Mouse (Mus musculus) midbrain, embryonic 11.5 days (tissue): Measurements from ENCODE around the gene Ccdc180. TPM values are rescaled to one million over a fixed set of nuclear protein-coding genes. Genes with fewer than 3 reads are reported as not detected.

Experiments
- ATAC-seq: fragments of 200-750 bp; cut with Nextera tagmentation; 2 replicates; pipeline ENCODE4 v1.8.0; 2017; ENCODE audit warnings: moderate TSS enrichment, moderate library complexity; ENCODE audit not compliant: low FRiP score
- DNase-seq: peaks from one replicate; pipeline ENCODE4 v3.0.0; 2015; ENCODE audit warnings: low spot score; ENCODE audit errors: missing footprints
- H3K27ac ChIP-seq: fragments of 300-500 bp; sonication (generic); 2 replicates; pipeline ENCODE4 v1.5.1; 2014; ENCODE audit warnings: low read depth, low read length
- H3K27me3 ChIP-seq: fragments of 300-500 bp; sonication (generic); 2 replicates; pipeline ENCODE4 v1.6.1; 2014; ENCODE audit warnings: mild to moderate bottlenecking, low read length, moderate library complexity, mixed read lengths; ENCODE audit not compliant: control insufficient read depth, insufficient read depth
- H3K36me3 ChIP-seq: fragments of 300-500 bp; sonication (generic); 2 replicates; pipeline ENCODE4 v1.6.1; 2014; ENCODE audit warnings: mild to moderate bottlenecking, low read length, moderate library complexity, mixed read lengths; ENCODE audit not compliant: control insufficient read depth, insufficient read depth
- H3K4me1 ChIP-seq: fragments of 300-500 bp; sonication (generic); 2 replicates; pipeline ENCODE4 v1.6.1; 2014; ENCODE audit warnings: low read length; ENCODE audit not compliant: control insufficient read depth, insufficient read depth
- H3K4me2 ChIP-seq: fragments of 300-500 bp; sonication (generic); 2 replicates; pipeline ENCODE4 v1.6.1; 2014; ENCODE audit warnings: mild to moderate bottlenecking, moderate library complexity
- H3K4me3 ChIP-seq: fragments of 300-500 bp; sonication (generic); 2 replicates; pipeline ENCODE4 v1.5.1; 2014; ENCODE audit warnings: low read depth, low read length
- H3K9ac ChIP-seq: fragments of 300-500 bp; sonication (generic); 2 replicates; pipeline ENCODE4 v1.6.1; 2014; ENCODE audit warnings: low read length
- H3K9me3 ChIP-seq: fragments of 300-500 bp; sonication (generic); 2 replicates; pipeline ENCODE4 v1.6.1; 2016; ENCODE audit warnings: low read length; ENCODE audit not compliant: control insufficient read depth
- WGBS: fragments of 180-500 bp; shearing (Covaris S2); extraction: QIAGEN DNeasy Blood & Tissue Kit; methylation state at CpG from one replicate; pipeline ENCODE4 v1.1.7; 2014; 5-methylcytosine and 5-hydroxymethylcytosine counted together
- polyA plus RNA-seq: library from polyadenylated mRNA; unstranded; fragments of >200 nt; fragmentation: Nextera tagmentation; extraction: Ambion mirVana; gene quantifications from 2 replicates; pipeline ENCODE4 v1.2.1, GENCODE M21; 2014

Gene Ccdc180
- polyA plus RNA-seq, 1 experiment from 2014 or later: not detected

DNA sequence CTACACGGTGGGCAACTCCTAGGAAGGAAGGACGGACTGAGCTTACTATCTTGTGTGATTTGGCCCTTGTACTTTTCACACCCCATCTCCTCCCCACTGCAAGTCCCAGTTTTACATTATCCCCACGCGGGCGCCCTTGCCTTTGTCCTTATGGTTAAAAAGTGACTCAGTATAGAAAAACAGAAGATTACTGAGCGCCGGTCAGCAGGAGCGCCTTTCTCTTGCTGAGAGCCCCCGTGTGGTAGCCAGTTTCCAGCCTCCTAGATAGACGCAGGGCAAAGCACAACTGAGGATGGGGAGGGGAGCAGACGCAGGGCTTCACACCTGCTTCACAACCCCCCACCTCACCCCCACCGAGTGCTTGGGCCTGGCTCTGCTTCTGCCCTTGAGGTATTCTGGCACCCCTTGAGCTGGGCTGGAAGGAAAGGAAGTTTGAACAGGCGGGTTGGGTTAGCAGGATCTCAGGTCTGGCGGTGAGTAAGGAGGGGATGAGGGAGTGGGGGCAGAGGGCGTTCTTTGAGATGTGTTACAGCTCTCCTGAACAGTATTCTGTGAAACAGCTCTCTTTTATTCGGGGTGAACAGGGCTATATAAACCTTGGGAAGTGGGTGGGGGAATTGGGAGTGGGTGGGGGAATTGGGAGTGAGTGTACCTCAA lies 6.5 kb downstream of the Ccdc180 start:
- H3K9me3 ChIP-seq: no peaks in the 10 kb centered on the region
- DNase-seq (no peak), ATAC-seq (no peak)
- H3K4me1 ChIP-seq: no peaks in the 10 kb centered on the region
- no peak overlapping the region for H3K9ac ChIP-seq
- no peak overlapping the region for H3K27ac ChIP-seq
- H3K4me3 ChIP-seq: no peak overlapping the region
- no peak overlapping the region for H3K4me2 ChIP-seq
- no peaks in the 10 kb centered on the region for H3K27me3 ChIP-seq
- WGBS: 17% methylated on average over 16 of the region's 16 CpGs
- H3K36me3 ChIP-seq: no peaks in the 10 kb centered on the region

DNA sequence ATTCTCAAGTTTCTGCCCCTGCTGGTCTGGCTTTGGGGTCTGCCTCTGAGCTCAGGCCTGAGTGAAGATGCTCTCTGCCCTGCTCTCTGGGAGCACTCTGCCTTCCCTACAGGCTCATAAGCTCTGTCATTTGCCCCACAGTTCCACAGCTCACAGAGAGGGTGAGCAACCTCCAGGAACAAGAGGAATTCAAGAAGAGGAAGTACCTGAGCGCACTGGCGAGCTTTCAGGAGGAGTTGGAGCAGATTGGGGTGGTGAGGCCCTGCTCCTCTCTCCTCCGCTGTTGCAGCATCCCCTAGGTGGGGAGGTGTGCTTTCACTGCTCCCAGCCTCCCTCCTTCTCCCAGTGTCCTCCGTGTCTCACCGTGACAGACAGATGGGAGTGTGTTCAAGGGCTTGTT lies 8.3 kb downstream of the Ccdc180 start:
- no peaks in the 10 kb centered on the region for H3K27me3 ChIP-seq
- H3K4me2 ChIP-seq: no peak overlapping the region
- H3K27ac ChIP-seq: no peak overlapping the region
- no peaks in the 10 kb centered on the region for H3K9me3 ChIP-seq
- WGBS: 66% methylated on average over 5 of the region's 5 CpGs
- no peak overlapping the region for H3K4me3 ChIP-seq
- no peaks in the 10 kb centered on the region for H3K36me3 ChIP-seq
- no peaks in the 10 kb centered on the region for H3K4me1 ChIP-seq
- H3K9ac ChIP-seq: no peak overlapping the region
- no peak for ATAC-seq
- no peak for DNase-seq

DNA sequence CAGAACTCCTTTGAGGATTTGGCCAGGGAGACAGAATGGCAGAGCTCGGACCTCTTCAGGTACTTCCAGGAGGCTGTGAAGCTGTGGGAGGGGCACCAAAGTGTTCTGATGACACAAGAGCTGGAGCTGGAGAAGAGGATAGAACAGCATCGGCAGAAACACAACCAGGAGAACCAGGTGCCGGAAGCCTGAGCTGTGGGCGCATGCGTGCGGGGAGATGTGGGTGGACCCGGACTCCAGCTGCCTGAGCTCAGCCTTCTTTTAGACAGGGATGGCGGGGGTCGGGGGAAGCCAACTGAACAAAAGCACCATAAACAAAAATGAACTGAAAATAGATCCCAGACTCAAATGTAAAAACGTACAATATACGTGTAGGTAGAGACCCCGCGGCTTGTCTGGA lies 19.2 kb downstream of the Ccdc180 start:
- Histone ChIP-seq H3K36me3 (no peaks in the 10 kb centered on the region), H3K4me2 (no peak overlapping the region), H3K27ac (no peak overlapping the region), H3K9ac (no peak overlapping the region), H3K9me3 (no peaks in the 10 kb centered on the region), H3K4me3 (no peak overlapping the region), H3K4me1 (no peaks in the 10 kb centered on the region), H3K27me3 (no peaks in the 10 kb centered on the region)
- ATAC-seq (no peak), DNase-seq (no peak)
- WGBS: 95% methylated on average over 13 of the region's 13 CpGs

DNA sequence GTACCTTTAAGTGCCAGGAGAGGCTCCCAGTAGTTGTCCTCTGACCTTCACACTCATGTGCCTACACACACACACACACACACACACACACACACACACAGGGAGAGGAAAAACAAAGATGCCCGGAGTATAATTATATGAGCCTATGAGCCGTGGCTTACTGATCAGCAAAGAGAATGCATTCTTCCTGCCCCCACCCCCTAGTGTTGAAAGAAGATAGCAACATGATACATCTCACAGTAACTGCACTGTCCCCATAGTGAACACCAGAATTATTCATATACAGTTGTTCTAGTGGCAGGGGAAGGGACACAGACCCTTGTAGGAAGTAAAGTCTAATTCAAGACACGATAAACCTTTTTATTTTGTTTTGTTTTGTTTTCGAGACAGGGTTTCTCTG lies 19.8 kb downstream of the Ccdc180 start:
- Histone ChIP-seq H3K4me2 (no peak overlapping the region), H3K27ac (no peak overlapping the region), H3K27me3 (no peaks in the 10 kb centered on the region), H3K9ac (no peak overlapping the region), H3K36me3 (no peaks in the 10 kb centered on the region), H3K4me1 (no peaks in the 10 kb centered on the region), H3K4me3 (no peak overlapping the region), H3K9me3 (no peaks in the 10 kb centered on the region)
- 83% methylated on average over 4 of the region's 4 CpGs for WGBS
- DNase-seq (no peak), ATAC-seq (no peak)

DNA sequence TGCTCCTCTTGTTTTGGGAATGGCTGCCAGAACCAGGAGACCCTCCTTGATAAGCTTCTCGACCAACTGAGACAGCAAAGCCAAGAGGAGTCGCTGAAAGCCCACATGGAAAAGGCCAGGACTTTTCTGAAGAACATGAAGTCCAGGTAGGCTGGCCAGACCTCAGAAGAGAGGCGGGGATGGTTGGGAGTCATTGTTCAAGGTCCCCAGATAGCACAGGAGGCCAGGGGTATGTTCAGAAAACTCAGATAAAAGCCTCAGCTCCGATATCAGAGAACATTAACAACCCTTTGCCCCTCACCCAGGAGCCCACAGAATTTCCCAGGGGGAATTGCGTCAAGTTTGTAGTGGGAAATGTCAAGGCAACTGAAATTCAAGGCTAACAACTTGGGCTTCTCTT lies 21.2 kb downstream of the Ccdc180 start:
- DNase-seq (no peak), ATAC-seq (no peak)
- WGBS: 80% methylated on average over 5 of the region's 5 CpGs
- H3K9ac ChIP-seq: no peak overlapping the region
- H3K9me3 ChIP-seq: no peaks in the 10 kb centered on the region
- H3K27me3 ChIP-seq: no peaks in the 10 kb centered on the region
- H3K36me3 ChIP-seq: no peaks in the 10 kb centered on the region
- no peak overlapping the region for H3K4me3 ChIP-seq
- H3K4me1 ChIP-seq: no peaks in the 10 kb centered on the region
- no peak overlapping the region for H3K4me2 ChIP-seq
- no peak overlapping the region for H3K27ac ChIP-seq

DNA sequence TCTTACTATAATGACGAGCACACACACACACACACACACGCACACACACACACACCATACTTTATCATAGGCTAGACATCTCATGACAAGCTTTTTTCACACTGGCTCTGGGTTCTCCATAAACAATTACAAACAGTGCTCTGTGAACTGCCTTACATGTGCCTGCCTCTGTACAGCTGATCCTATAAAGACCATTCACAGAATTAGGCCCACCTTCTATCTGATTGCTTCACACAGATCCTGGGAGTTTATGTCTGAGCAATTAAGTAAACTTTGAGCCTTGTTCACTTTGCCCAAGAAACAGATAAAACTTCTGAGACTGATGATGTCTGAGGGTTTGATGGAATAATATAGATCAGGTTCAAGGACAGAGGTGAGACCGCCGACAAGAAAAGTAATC lies 21.8 kb downstream of the Ccdc180 start:
- ATAC-seq (no peak), DNase-seq (no peak)
- H3K9ac ChIP-seq: no peak overlapping the region
- no peaks in the 10 kb centered on the region for H3K9me3 ChIP-seq
- H3K4me1 ChIP-seq: no peaks in the 10 kb centered on the region
- no peaks in the 10 kb centered on the region for H3K36me3 ChIP-seq
- H3K27ac ChIP-seq: no peak overlapping the region
- no peaks in the 10 kb centered on the region for H3K27me3 ChIP-seq
- 86% methylated on average over 4 of the region's 4 CpGs for WGBS
- H3K4me2 ChIP-seq: no peak overlapping the region
- no peak overlapping the region for H3K4me3 ChIP-seq

DNA sequence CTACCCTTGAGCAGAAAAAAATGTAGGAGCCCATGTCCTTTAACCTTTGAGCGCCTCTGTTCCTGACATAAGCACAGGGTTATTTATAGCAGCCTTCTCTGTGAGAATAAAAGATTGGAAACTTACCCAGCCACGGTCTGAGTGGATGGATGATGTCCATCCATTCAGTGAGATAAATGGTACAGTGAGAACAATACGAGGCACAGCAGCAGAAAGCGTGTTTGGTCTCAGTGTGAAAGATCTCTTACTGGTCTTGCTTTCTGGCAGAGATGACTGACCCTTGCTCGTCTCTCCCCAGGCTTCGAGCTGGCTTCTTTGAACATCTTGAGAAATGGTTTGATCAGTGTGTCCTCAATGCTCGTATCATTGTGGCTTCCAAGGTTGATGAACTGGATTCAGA lies 27.0 kb downstream of the Ccdc180 start:
- no peak overlapping the region for H3K4me2 ChIP-seq
- 83% methylated on average over 7 of the region's 7 CpGs for WGBS
- H3K27ac ChIP-seq: no peak overlapping the region
- DNase-seq (no peak), ATAC-seq (no peak)
- H3K27me3 ChIP-seq: no peaks in the 10 kb centered on the region
- no peak overlapping the region for H3K9ac ChIP-seq
- H3K36me3 ChIP-seq: no peaks in the 10 kb centered on the region
- no peaks in the 10 kb centered on the region for H3K4me1 ChIP-seq
- no peaks in the 10 kb centered on the region for H3K9me3 ChIP-seq
- no peak overlapping the region for H3K4me3 ChIP-seq

DNA sequence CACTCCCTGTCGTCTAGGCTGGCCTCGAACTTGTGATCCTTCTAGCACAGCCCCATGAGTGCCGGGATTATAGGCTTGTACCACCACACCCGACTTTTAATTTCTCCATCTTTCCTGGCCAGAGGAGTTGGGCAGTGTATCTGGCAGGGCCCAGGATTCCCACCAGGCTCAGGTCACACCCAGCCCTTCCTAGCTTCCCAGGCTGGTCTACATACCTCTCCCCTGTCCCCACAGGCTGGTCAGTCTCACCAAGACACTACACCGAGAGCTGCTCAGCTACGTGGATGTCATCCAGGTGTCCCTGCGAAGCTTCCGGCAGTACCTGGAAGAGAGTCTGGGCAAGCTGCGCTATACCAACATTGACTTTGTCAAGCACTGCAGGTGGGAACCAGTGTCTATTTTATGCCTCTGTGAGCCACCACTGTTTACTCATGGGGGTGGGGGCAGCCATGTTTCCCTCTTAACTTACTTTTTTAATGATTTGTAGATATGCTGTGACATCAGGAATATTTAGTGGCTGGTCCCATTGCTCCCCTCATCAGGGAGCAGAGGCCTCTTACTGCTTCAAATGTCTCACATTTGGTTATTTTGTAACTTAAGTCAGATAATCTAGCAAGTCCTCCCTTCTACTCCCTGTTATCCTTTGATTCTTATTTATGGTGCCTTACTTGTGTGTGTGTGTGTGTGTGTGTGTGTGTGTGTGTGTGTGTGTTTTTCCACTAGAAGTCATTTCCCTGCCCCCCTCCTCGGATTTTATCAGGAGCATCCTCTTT lies 31.7 kb downstream of the Ccdc180 start:
- WGBS: 85% methylated on average over 10 of the region's 10 CpGs

DNA sequence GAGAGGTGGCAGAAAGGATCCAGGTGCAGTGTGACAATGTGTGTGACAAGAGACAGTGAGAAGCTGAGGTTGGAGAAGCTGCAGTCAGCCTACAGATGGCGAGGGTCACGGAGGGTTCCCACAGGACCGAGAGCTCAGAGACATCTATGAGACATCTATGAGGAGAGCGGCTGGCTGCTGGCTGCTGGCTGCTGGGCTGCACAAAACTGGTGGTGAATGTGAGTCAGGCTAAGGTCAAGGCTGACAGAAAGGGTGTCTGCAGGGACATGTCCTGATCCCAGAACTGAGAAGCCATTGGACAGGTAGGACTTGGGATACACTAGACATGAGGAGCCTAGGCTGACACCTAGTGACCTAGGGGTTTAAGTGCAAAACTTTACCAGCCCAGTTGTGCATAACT lies 33.9 kb downstream of the Ccdc180 start:
- Histone ChIP-seq H3K27me3 (no peaks in the 10 kb centered on the region), H3K4me2 (no peak overlapping the region), H3K4me1 (no peaks in the 10 kb centered on the region), H3K36me3 (no peaks in the 10 kb centered on the region), H3K9me3 (no peaks in the 10 kb centered on the region), H3K4me3 (no peak overlapping the region), H3K9ac (no peak overlapping the region), H3K27ac (no peak overlapping the region)
- DNase-seq: no peak
- WGBS: 89% methylated on average over 4 of the region's 4 CpGs
- no peak for ATAC-seq

More for the DNA sequence above, 31.7 kb downstream of the Ccdc180 start:
- H3K4me1 ChIP-seq: no peaks in the 10 kb centered on the region
- no peak for DNase-seq
- ATAC-seq: no peak
- H3K27ac ChIP-seq: no peak overlapping the region
- H3K9ac ChIP-seq: no peak overlapping the region
- H3K4me3 ChIP-seq: no peak overlapping the region
- H3K36me3 ChIP-seq: no peaks in the 10 kb centered on the region
- H3K27me3 ChIP-seq: no peaks in the 10 kb centered on the region
- no peak overlapping the region for H3K4me2 ChIP-seq
- H3K9me3 ChIP-seq: no peaks in the 10 kb centered on the region
